Mouse (Mus musculus): ENCODE measurements around the gene Efcab1.
A peak's percentile ranks its signal among the peaks of the same experiment; 100 is the strongest.
"Not testable (repeated sequence)": the region's sequence is repeated elsewhere in the genome, so short reads cannot be mapped to it uniquely, and the experiment has no call there.

The Efcab1 gene

GRCm38 (mm10) chr16:14906393-14907100 lies at the start of gene Efcab1:
TSS of gene Efcab1 (plus strand) at chr16:14906606.
- peak; percentile 55 for DNase-seq

DNA sequence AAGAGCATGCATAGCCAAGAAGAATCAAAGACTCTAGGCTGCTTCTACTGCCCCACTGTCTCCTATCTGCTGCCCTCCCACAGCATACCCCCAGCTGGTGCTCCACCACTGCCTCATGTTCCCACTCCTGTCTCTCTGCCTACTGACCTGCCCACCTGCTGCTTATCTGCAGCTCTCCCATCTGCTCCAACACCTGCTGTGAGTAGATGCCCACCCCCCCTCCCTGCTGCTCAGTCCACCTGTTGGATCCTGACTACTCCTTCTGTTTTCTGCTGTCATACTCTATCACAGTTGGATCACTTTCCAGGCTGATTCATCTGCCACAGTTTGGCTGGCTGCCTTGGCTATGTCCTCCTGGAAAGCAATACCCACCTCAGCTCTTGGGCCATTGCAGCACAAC lies 47.0 kb upstream of the Efcab1 start:
- peak; percentile 5 for DNase-seq

GRCm38 (mm10) chr16:14884916-14885315 lies 21.5 kb upstream of the Efcab1 start:
- no peak for DNase-seq

DNA sequence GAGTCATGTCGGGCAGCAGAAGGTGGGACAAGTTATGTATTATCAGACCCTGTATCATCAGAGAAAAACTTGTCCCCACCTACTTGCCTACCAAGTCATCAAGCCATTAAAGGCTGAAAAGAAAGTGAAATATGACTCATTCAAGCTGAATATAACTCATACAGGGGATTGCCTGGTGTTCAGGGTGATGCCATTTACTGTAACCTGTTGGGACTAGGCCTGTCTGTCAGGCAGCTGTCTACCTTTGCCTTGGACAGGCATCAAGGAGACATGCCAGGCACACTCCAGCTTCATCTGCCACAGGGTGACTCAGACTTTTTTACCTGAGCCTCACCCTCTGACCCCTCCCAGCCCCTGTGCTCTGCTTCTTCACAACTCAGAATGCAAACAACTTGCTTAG lies 21.0 kb upstream of the Efcab1 start:
- DNase-seq, result no peak

DNA sequence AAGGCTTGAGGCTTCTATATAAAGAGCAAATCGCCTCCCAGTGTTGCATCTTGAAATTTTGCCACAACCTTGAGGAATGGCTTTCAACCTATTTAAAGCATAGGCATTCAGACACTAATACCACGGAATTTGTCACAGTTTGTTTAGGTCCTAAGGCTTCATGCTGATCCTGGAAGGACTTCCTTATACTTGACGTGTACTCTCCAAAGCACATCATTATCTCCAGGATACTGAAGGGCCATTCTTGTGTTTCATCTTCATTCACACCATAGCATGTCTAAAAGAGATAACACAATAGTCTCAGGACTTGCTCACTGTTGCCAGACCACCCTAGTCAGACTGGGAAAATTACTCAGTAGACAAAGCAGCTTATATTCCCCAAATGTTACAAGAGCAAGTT lies 13.9 kb upstream of the Efcab1 start:
- DNase-seq, result no peak

GRCm38 (mm10) chr16:14893864-14894263 lies 12.5 kb upstream of the Efcab1 start:
- DNase-seq, result no peak

DNA sequence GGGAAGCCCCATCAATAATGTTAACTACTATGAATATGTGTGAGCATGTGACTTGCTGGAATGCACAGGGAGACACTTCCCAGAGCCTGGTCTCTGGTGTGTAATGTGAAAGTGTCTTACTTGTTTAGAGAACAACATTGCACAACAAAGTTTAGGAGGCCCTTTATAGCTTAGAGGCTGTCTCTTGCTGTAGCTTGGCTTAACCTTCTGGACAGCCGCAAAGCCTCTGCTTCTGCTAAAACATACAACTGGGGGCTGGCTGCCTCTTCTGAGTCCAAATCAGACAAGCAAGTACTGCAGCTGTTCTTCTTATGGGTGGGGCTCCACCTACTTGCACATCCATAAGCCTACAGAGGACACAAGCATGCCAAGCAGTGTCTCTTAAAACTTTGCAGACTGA lies 11.7 kb upstream of the Efcab1 start:
- DNase-seq, result no peak

- DNase-seq, result no peak
These were observed 10.9 kb upstream of the Efcab1 start for GRCm38 (mm10) chr16:14895543-14895942.

DNA sequence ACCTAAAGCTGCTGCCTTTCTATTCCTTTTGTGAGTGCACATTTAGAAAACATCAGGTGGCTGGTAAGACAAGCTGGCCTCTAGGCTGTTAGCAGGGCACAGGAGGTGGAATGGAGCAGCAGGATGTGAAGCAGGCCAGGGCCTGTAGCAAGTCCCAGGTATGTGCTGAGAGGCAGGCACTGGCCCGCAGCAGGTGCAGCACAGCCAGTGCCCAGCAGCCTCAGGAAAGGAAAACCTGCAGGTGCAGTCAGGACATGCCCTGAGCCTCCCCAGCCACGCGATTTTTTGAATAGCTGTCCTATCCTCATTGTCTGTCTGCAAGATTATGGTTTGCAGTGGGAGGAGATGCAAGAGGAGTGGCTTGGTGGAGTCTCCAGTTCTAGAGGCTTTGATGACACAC lies 24.3 kb downstream of the Efcab1 start:
- DNase-seq, result not testable (repeated sequence)

- DNase-seq, result not testable (repeated sequence)
These were observed 30.2 kb downstream of the Efcab1 start for GRCm38 (mm10) chr16:14936478-14937166.

- DNase-seq, result no peak
These were observed 33.1 kb downstream of the Efcab1 start for GRCm38 (mm10) chr16:14939552-14939951.

GRCm38 (mm10) chr16:14939994-14940715 lies 33.7 kb downstream of the Efcab1 start:
- no peak for DNase-seq

DNA sequence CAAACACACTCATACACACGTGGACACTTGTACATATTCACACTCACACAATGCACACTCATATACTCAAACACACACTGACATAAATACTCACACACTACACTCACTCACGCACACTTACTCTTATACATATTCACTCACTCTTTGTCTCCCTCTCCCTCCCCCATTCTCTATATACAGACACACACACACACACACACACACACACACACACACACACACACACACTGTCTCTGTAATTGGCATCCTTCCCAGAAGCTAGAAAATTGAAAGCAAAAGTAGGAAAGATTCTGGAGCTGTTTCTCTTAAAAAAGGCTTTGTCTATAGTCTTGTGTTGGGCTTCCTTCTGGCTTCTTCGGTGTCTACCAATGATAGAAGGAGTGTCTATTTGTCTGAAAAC lies 34.5 kb downstream of the Efcab1 start:
- no peak for DNase-seq

- no peak for DNase-seq
These were observed 37.1 kb downstream of the Efcab1 start for GRCm38 (mm10) chr16:14943530-14943929.

DNA sequence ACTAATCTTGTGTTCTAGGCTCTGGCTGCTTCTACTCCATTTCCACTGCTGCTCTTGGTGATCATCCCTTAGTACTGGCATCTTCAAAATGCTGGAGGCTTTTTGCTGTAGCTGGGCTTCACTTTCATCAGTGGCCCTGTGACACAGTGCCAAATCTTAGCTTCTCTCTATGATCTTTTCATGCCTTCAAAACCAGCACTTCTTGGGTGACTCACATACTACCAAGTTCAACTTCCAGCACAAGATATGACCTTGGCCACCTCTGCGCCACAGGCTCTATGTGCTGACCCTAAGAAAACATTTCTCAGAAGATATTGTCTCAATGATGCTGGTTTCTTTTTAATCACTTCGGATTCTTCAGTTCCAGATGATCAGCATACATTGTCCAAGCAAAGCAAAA lies 41.2 kb downstream of the Efcab1 start:
- not testable (repeated sequence) for DNase-seq

- DNase-seq, result no peak
These were observed 45.5 kb downstream of the Efcab1 start for GRCm38 (mm10) chr16:14951894-14952293.

DNA sequence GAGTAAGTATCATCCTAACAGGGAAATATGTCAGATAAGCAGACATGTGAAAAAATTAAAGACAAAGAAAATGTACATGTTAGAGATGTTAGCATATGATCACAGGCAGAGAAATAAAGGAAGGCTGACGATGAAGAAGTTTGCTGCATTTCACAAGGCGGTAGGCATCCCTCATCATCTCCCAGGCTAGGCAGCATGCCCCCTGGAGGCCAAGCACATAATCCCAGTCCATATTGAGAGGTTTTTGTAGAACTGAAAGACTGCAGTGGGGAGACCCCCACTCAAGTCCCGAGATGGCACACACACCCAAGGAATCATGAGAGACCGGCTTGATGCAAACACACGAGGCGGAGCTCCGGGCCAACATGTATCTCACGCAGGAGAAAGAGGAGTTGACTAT lies 53.3 kb downstream of the Efcab1 start:
- no peak for DNase-seq

DNA sequence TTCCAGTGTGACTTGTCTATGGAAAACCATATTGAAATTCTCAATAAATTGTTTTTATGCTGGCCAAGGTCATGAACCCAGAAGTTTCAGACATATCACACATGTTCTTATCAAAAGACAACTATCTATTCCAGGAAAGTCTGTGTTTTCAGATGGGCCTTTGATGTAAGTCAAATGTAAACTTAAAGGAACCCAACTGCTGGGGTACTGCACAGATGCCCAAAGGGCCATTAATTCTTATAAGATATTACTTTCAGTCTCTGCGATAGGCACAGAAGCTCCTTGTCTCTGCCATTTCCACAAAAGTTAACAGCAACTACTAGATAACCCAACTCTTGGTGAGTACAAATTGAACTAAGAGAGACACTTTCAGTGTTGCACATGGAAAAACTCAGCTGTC lies 67.3 kb downstream of the Efcab1 start:
- DNase-seq, result no peak

GRCm38 (mm10) chr16:14979228-14979627 lies 72.8 kb downstream of the Efcab1 start:
- no peak for DNase-seq

GRCm38 (mm10) chr16:14989614-14990268 lies 83.3 kb downstream of the Efcab1 start:
- no peak for DNase-seq

DNA sequence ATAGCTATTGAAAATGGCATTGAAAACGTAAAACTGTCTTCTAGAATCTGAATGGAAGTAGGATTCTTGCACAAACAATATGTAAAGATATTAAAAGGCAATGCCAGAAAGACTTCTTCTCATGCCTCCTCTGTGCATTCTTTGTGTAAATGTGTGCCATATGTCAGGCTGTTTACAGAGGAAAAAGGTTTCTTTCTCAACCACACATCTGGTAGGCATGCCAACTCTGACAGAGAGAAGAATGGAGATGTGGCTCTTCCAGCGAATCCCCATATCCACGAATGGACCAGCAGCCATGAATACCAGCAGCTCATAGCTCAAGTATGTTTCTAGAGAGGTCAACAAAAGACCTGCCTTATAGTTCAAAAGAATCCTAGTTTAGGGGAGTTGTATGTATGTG lies 84.6 kb downstream of the Efcab1 start:
- no peak for DNase-seq

DNA sequence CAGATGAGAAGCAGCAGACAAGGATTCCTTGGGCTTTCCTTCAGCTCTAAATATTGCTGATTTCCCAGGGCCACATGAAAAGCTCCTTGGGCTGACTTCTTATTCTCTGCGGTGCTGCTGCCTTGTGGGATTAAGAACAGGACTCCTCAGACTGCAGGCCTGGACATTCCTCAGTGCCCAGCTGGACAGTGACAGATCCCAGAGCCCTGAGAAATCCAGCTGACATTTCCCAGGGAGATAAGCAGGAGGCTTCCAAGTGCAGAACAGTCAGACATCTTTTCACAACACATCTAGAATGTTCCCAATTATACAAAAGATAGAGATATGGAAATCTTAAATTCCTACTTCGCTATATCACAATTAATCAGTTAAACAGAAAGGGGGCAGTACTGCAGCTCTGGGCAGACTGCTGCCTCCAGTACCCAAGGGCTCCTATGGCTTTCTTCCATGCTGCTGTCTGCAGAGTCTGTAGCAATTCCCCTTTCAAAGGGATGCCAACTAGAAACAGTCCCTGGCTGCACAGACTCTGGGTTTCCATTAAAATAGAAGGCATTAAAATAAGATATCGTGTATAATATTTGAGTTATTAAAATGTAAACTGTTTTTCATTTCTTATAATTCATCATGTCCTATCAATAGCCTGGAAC lies 86.2 kb downstream of the Efcab1 start:
- no peak for DNase-seq

DNA sequence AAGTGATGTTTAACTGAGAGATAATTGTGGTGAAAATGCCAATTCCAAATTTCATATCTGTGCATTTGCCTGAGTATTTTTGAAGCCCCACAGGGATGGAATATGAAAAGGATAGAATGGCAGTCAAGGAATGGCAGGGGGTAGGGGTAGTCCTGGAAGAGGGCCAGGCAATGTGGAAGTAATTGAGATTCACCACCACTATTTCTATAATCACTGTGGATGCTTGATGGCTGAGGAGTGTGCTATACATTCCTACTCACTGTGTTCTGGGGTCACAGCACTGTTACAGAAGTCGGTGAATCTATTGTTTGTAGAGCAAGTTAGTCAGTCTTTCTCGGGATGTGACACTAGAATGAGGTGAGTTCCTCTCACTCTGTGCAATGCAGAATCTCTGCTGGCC lies 108.3 kb downstream of the Efcab1 start:
- DNase-seq, result no peak
